Mouse (Mus musculus): ENCODE data around the gene Gdf11.

GRCm38 (mm10) chr10:128937756-128938390 is 46.4 kb upstream of the Gdf11 start:
- TF ChIP-seq POLR2A (IDR thresholded peaks at IDR 0.05; ENCODE audit: borderline replicate concordance, low read depth, low read length) (no peak), CTCF (IDR thresholded peaks at IDR 0.05; ENCODE audit: low read depth, low read length) (no peak)

All from bone marrow macrophage, adult 2 months (primary cell).